Mouse (Mus musculus): Measurements from ENCODE around the gene Adra2b. TPM values are rescaled to one million over a fixed set of nuclear protein-coding genes. Genes with fewer than 3 reads are reported as not detected.

Adra2b gene
- total RNA-seq, 1 experiment: 1.5 TPM

DNA sequence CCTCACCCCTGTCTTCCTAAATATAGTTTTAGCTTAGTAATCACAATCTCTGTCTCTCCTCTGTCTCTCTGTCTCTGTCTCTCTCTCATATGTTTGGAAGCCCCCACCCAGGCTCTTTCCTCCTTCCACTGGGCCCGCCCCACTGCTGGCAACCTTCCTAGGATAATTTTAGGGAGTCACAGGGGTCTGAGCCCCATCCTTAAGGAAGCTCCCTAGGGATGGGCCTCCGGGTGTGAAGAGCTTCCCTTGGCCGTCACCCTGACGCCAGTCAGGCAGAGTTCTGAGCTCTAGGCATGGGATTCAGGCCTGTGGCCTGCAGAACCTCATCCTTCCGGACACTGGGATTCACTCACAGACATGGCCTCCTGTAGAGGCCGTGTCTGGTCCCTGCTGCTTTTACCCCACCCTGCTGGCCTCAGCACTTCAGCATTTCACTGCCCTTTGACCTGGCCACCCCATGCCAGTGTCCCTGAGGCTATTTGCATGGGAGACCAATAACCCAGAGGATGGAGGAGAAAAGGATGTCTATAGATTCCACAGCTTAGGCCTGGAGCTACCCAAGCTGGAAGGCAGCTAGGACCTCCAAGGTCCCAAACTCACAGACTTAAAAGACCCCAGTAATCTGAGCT is 13.5 kb downstream of the Adra2b start:
- DNase-seq (ENCODE audit: low read depth, low spot score): no peak
- H3K36me3 ChIP-seq (ENCODE audit: control insufficient read depth, insufficient read depth, low read length, poor library complexity, severe bottlenecking): no peaks in the 10 kb centered on the region
- H3K9ac ChIP-seq (ENCODE audit: insufficient read depth, low read depth, low read length, poor library complexity, severe bottlenecking): no peak overlapping the region
- no peak overlapping the region for H3K27ac ChIP-seq (ENCODE audit: insufficient read depth, low read depth, low read length, poor library complexity, severe bottlenecking)
- no peaks in the 10 kb centered on the region; a peak in 1 of 4 replicates for H3K4me1 ChIP-seq (ENCODE audit: control insufficient read depth in 2 of 2, insufficient read depth in 2 of 2, low read length in 2 of 2, poor library complexity in 1 of 2)
- in situ Hi-C loops (cut with MboI; ENCODE audit: low sequenced_read_pairs in 2 of 2, unreplicated experiment in 2 of 2): no loop called here
- TF ChIP-seq CHD2 (IDR thresholded peaks at IDR 0.05; ENCODE audit: low read depth, low read length) (no peak), ZNF384 (IDR thresholded peaks at IDR 0.05; ENCODE audit: low read depth, low read length) (no peak), MAFK (IDR thresholded peaks at IDR 0.05; ENCODE audit: insufficient read depth, low read depth, low read length) (no peak), ZC3H11A (IDR thresholded peaks at IDR 0.05; ENCODE audit: borderline replicate concordance, low read depth, low read length) (no peak), HCFC1 (IDR thresholded peaks at IDR 0.05; ENCODE audit: borderline replicate concordance, insufficient read depth, low read length) (no peak)
- H3K4me3 ChIP-seq (ENCODE audit: insufficient read depth in 1 of 2, low read depth in 1 of 2, low read length in 2 of 2, poor library complexity in 1 of 2, severe bottlenecking in 1 of 2): no peak overlapping the region
- H3K9me3 ChIP-seq (ENCODE audit: control insufficient read depth, insufficient read depth, low read depth, low read length): no peaks in the 10 kb centered on the region

GRCm38 (mm10) chr2:127377942-127378610 is 15.1 kb downstream of the Adra2b start:
- in situ Hi-C loops (cut with MboI; ENCODE audit: low sequenced_read_pairs in 2 of 2, unreplicated experiment in 2 of 2): no loop called here
- no peak for DNase-seq (ENCODE audit: low read depth, low spot score)
- Histone ChIP-seq H3K4me3 (ENCODE audit: insufficient read depth in 1 of 2, low read depth in 1 of 2, low read length in 2 of 2, poor library complexity in 1 of 2, severe bottlenecking in 1 of 2) (no peak overlapping the region), H3K9ac (ENCODE audit: insufficient read depth, low read depth, low read length, poor library complexity, severe bottlenecking) (no peak overlapping the region), H3K4me1 (ENCODE audit: control insufficient read depth in 2 of 2, insufficient read depth in 2 of 2, low read length in 2 of 2, poor library complexity in 1 of 2) (no peaks in the 10 kb centered on the region), H3K36me3 (ENCODE audit: control insufficient read depth, insufficient read depth, low read length, poor library complexity, severe bottlenecking) (no peaks in the 10 kb centered on the region), H3K27ac (ENCODE audit: insufficient read depth, low read depth, low read length, poor library complexity, severe bottlenecking) (no peak overlapping the region), H3K9me3 (ENCODE audit: control insufficient read depth, insufficient read depth, low read depth, low read length) (no peaks in the 10 kb centered on the region)
- no peak for TF ChIP-seq HCFC1 (IDR thresholded peaks at IDR 0.05; ENCODE audit: borderline replicate concordance, insufficient read depth, low read length)
- TF ChIP-seq ZC3H11A (IDR thresholded peaks at IDR 0.05; ENCODE audit: borderline replicate concordance, low read depth, low read length): no peak
- no peak for TF ChIP-seq CHD2 (IDR thresholded peaks at IDR 0.05; ENCODE audit: low read depth, low read length)
- TF ChIP-seq MAFK (IDR thresholded peaks at IDR 0.05; ENCODE audit: insufficient read depth, low read depth, low read length): no peak
- no peak for TF ChIP-seq ZNF384 (IDR thresholded peaks at IDR 0.05; ENCODE audit: low read depth, low read length)

DNA sequence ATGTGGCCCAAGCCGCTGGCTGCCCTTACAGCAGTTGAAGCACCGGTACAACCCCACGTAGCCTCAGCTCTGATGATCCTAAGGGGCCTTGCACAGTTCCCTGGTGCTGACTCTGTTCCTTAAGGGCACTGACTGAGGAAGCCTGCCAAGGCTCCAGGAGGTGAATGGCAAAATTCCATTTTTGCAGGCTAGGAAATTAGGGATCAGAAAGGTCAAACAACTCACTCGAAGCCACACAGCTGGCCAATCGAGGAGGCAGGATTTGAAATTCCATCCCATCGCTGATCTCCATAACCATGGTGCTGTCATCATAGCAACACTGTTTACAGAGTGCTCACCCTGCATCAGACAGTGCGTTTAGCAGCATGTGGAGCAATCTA is 15.6 kb downstream of the Adra2b start:
- in situ Hi-C loops (cut with MboI; ENCODE audit: low sequenced_read_pairs in 2 of 2, unreplicated experiment in 2 of 2): no loop called here
- TF ChIP-seq MAFK (IDR thresholded peaks at IDR 0.05; ENCODE audit: insufficient read depth, low read depth, low read length) (no peak), ZNF384 (IDR thresholded peaks at IDR 0.05; ENCODE audit: low read depth, low read length) (no peak), ZC3H11A (IDR thresholded peaks at IDR 0.05; ENCODE audit: borderline replicate concordance, low read depth, low read length) (no peak)
- Histone ChIP-seq H3K4me1 (ENCODE audit: control insufficient read depth in 2 of 2, insufficient read depth in 2 of 2, low read length in 2 of 2, poor library complexity in 1 of 2) (no peaks in the 10 kb centered on the region), H3K4me3 (ENCODE audit: insufficient read depth in 1 of 2, low read depth in 1 of 2, low read length in 2 of 2, poor library complexity in 1 of 2, severe bottlenecking in 1 of 2) (no peak overlapping the region), H3K9ac (ENCODE audit: insufficient read depth, low read depth, low read length, poor library complexity, severe bottlenecking) (no peak overlapping the region), H3K9me3 (ENCODE audit: control insufficient read depth, insufficient read depth, low read depth, low read length) (no peaks in the 10 kb centered on the region), H3K36me3 (ENCODE audit: control insufficient read depth, insufficient read depth, low read length, poor library complexity, severe bottlenecking) (no peaks in the 10 kb centered on the region), H3K27ac (ENCODE audit: insufficient read depth, low read depth, low read length, poor library complexity, severe bottlenecking) (no peak overlapping the region)
- DNase-seq (ENCODE audit: low read depth, low spot score): no peak

GRCm38 (mm10) chr2:127379250-127379649 is 16.2 kb downstream of the Adra2b start:
- in situ Hi-C loops (cut with MboI; ENCODE audit: low sequenced_read_pairs in 2 of 2, unreplicated experiment in 2 of 2): no loop called here
- Histone ChIP-seq H3K36me3 (ENCODE audit: control insufficient read depth, insufficient read depth, low read length, poor library complexity, severe bottlenecking) (no peaks in the 10 kb centered on the region), H3K27ac (ENCODE audit: insufficient read depth, low read depth, low read length, poor library complexity, severe bottlenecking) (no peak overlapping the region), H3K4me3 (ENCODE audit: insufficient read depth in 1 of 2, low read depth in 1 of 2, low read length in 2 of 2, poor library complexity in 1 of 2, severe bottlenecking in 1 of 2) (no peak overlapping the region), H3K9ac (ENCODE audit: insufficient read depth, low read depth, low read length, poor library complexity, severe bottlenecking) (no peak overlapping the region), H3K9me3 (ENCODE audit: control insufficient read depth, insufficient read depth, low read depth, low read length) (no peaks in the 10 kb centered on the region), H3K4me1 (ENCODE audit: control insufficient read depth in 2 of 2, insufficient read depth in 2 of 2, low read length in 2 of 2, poor library complexity in 1 of 2) (no peaks in the 10 kb centered on the region)
- no peak for DNase-seq (ENCODE audit: low read depth, low spot score)
- no peak for TF ChIP-seq CHD2 (IDR thresholded peaks at IDR 0.05; ENCODE audit: low read depth, low read length)
- no peak for TF ChIP-seq ZNF384 (IDR thresholded peaks at IDR 0.05; ENCODE audit: low read depth, low read length)
- TF ChIP-seq HCFC1 (IDR thresholded peaks at IDR 0.05; ENCODE audit: borderline replicate concordance, insufficient read depth, low read length): no peak
- TF ChIP-seq MAFK (IDR thresholded peaks at IDR 0.05; ENCODE audit: insufficient read depth, low read depth, low read length): no peak
- no peak for TF ChIP-seq ZC3H11A (IDR thresholded peaks at IDR 0.05; ENCODE audit: borderline replicate concordance, low read depth, low read length)
